Mouse (Mus musculus) forebrain, embryonic 15.5 days (tissue): ENCODE measurements around the gene Coq10b. TPM values are rescaled to one million over a fixed set of nuclear protein-coding genes. Genes with fewer than 3 reads are reported as not detected.

Experiments used
- ATAC-seq: fragments of 200-750 bp; cut with Nextera tagmentation; replicated peaks from 2 replicates; pipeline ENCODE4 v1.8.0; 2017; ENCODE audit warnings: mild to moderate bottlenecking, moderate TSS enrichment, moderate library complexity
- H3K27ac ChIP-seq: fragments of 300-500 bp; sonication (generic); replicated peaks from 2 replicates; pipeline ENCODE4 v1.5.1; 2015; ENCODE audit warnings: mild to moderate bottlenecking, inconsistent platforms
- H3K27me3 ChIP-seq: fragments of 300-500 bp; sonication (generic); 2 replicates; pipeline ENCODE4 v1.6.1; 2015; ENCODE audit warnings: inconsistent platforms
- H3K36me3 ChIP-seq: fragments of 300-500 bp; sonication (generic); 2 replicates; pipeline ENCODE4 v1.6.1; 2015; ENCODE audit warnings: mild to moderate bottlenecking, inconsistent platforms
- H3K4me1 ChIP-seq: fragments of 300-500 bp; sonication (generic); 2 replicates; pipeline ENCODE4 v1.6.1; 2015; ENCODE audit warnings: inconsistent platforms
- H3K4me2 ChIP-seq: fragments of 300-500 bp; sonication (generic); replicated peaks from 2 replicates; pipeline ENCODE4 v1.6.1; 2015; ENCODE audit warnings: mild to moderate bottlenecking, inconsistent platforms
- H3K4me3 ChIP-seq: fragments of 300-500 bp; sonication (generic); 2 replicates; pipeline ENCODE4 v1.5.1; 2015; ENCODE audit warnings: mild to moderate bottlenecking, inconsistent platforms
- H3K9ac ChIP-seq: fragments of 300-500 bp; sonication (generic); replicated peaks from 2 replicates; pipeline ENCODE4 v1.6.1; 2015; ENCODE audit warnings: mild to moderate bottlenecking, inconsistent platforms
- H3K9me3 ChIP-seq: fragments of 300-500 bp; sonication (generic); 2 replicates; pipeline ENCODE4 v1.6.1; 2016; ENCODE audit warnings: inconsistent platforms
- WGBS: fragments of 180-500 bp; shearing (Covaris S2); methylation state at CpG from one replicate; pipeline ENCODE4 v1.1.7; 2015; ENCODE audit warnings: mixed read lengths; 5-methylcytosine and 5-hydroxymethylcytosine counted together
- polyA plus RNA-seq: library from polyadenylated mRNA; unstranded; fragments of >200 nt; fragmentation: Nextera tagmentation; extraction: Ambion mirVana; gene quantifications from 2 replicates; pipeline ENCODE4 v1.2.1, GENCODE M21; 2015

Coq10b gene
- polyA plus RNA-seq, 1 experiment from 2014 or later: 36.6 TPM

DNA sequence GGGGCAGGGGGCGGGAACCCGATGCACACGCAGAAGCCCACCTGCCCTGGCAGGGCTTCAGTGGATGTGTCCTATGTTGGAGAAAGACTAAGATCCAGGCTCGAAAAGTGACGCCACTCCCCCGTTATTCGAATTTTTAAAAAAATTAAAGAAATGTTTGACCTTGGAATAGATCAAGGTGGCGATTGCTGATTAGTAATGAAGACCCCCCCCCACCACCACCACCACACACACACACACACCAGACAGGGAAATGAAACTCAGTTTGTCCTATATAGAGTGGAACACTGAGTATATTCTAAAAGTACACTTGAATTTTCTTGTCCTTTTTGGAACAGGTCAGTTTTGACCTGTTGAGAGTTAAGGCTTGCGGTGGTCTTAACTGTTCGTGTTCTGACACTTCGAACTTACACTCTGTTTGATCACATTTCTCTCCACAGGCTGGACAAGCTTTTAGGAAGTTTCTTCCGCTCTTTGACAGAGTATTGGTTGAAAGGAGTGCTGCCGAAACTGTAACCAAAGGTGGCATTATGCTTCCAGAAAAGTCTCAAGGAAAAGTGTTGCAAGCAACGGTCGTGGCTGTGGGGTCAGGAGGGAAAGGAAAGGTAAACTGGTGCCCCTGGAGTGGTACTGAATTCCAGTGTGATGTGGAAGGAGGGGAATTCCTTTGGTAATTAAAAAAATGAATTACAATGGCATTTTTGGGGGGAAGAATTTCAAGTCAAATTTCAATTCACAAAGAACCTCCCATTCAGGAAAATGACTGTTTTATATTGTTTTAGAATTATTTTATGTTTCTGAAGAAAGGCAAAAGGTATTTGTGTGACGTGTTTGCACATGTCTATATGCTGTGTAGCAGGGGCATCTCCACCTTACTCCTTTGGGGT lies 36.3 kb downstream of the Coq10b start:
- Histone ChIP-seq H3K4me2 (peak overlapping the region; percentile 91), H3K27ac (peak overlapping the region; percentile 96), H3K9ac (peak overlapping the region; percentile 99), H3K4me1 (peaks cover 42% of the 10 kb centered on the region), H3K36me3 (peaks cover 38% of the 10 kb centered on the region), H3K4me3 (peak overlapping the region; percentile 100), H3K9me3 (no peaks in the 10 kb centered on the region), H3K27me3 (no peaks in the 10 kb centered on the region)
- WGBS: 8% methylated on average over 16 of the region's 16 CpGs
- no peak for ATAC-seq

DNA sequence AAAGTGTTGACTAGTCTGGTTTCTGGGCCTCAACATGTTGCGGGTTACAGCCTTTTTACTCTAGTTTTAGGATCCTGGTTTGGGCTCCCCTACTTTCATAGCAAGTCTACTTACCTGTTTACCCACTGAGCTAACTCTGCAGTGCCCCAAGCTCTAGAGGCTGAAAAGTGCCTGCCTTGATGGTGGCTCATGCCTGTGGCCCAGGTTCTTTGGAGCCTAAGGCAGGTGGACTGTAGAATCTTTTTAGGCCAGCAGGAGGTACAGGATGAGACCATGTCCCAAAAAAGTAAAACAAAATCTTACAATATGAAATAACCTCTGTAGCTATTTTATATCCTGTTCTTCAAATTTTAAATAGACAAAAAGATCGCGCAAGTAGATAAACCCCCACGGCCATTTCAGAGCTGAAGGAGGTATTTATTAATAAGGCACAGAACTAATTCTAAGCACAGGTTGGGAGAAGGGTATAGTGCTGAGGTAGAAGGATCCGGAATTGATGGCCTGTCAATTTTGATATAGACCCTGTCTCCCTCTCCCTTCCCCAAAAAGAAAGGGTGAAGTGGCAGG lies 37.0 kb downstream of the Coq10b start:
- Histone ChIP-seq H3K9me3 (no peaks in the 10 kb centered on the region), H3K4me2 (peak overlapping the region; percentile 91), H3K4me3 (peak overlapping the region; percentile 100), H3K27me3 (no peaks in the 10 kb centered on the region), H3K27ac (no peak overlapping the region), H3K36me3 (peaks cover 33% of the 10 kb centered on the region), H3K9ac (0 out of 2 replicates have a peak overlapping the region, but pooled peaks have one; percentile 99), H3K4me1 (peaks cover 35% of the 10 kb centered on the region)
- no peak for ATAC-seq
- WGBS: 87% methylated on average over 5 of the region's 5 CpGs

DNA sequence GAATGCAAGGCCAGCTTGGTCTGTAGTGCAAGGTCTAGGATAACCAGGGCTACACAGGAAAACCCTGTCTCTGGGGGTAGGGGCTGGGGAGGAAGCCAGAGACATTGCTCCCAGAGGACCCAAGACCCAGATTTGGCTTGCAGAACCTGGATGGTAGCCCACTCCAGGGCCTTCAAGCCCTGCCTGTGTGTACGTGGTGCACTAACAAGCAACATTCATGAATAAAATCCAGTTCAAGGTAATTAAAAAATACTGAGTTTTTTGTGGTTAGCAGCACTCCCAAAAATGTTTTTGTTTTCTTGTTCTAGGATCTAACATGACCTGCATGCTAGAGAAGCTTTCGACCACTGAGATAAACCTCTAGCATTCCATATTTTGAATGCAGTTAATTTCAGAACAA lies 39.5 kb downstream of the Coq10b start:
- no peak overlapping the region for H3K4me2 ChIP-seq
- no peak overlapping the region for H3K27ac ChIP-seq
- no peak overlapping the region for H3K4me3 ChIP-seq
- H3K27me3 ChIP-seq: no peaks in the 10 kb centered on the region
- H3K9me3 ChIP-seq: no peaks in the 10 kb centered on the region
- ATAC-seq: no peak
- peaks cover 31% of the 10 kb centered on the region for H3K36me3 ChIP-seq
- no peak overlapping the region for H3K9ac ChIP-seq
- peaks cover 18% of the 10 kb centered on the region for H3K4me1 ChIP-seq
- WGBS: 87% methylated on average over 2 of the region's 2 CpGs

DNA sequence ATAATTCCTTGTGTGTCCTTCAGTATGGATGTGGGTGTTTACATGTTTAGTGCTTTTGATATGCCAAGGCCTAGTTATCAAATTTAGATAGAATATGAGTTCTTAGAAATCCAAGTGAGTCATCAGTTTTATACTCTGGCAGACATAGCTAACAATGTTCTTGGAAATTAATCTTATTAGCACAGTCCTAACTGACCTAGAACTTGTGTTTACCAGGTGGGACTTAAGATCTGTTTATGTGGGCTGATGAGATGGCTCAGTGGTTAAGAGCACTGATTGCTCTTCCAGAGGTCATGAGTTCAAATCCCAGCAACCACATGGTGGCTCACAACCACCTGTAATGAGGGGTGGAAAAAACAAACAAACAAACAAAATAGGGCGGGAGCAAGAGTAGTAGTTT lies 39.9 kb downstream of the Coq10b start:
- Histone ChIP-seq H3K27me3 (no peaks in the 10 kb centered on the region), H3K4me3 (no peak overlapping the region), H3K9ac (no peak overlapping the region), H3K36me3 (peaks cover 31% of the 10 kb centered on the region), H3K4me2 (no peak overlapping the region), H3K9me3 (no peaks in the 10 kb centered on the region), H3K4me1 (peaks cover 17% of the 10 kb centered on the region), H3K27ac (no peak overlapping the region)
- 84% methylated on average over 1 of the region's 1 CpGs for WGBS
- ATAC-seq: no peak

DNA sequence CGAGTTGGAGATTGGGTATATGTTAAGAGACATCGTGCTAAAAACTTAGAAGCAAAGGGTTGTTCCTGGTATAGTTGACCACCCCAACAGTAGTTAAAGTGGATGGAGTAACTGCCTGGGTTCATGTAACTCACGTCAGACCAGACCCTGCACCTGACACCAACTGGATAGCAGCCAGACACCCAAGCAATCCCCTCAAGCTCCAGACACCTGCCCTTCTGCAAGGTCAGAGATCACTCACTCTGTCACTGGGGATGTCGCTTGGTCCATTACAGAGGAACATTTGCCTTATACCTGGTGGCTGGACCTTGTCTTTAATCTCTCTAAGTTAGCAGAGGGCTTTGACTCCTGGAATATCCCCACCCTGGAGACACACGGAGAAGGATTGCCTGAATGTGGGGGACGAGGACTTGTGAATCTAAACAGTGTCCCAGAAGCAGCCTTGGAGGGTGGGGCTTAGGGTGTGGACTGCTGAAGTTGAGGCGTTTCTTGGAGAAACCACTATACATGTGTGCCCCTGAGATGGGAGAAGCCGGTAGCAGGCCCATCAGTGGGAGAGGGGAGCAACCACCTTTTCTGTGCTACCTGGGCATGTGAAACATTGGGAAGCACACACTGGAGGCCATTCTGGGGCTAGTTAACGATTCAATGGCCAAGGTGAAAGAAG lies 54.5 kb downstream of the Coq10b start:
- H3K36me3 ChIP-seq: no peaks in the 10 kb centered on the region
- ATAC-seq: no peak
- H3K4me2 ChIP-seq: no peak overlapping the region
- H3K9ac ChIP-seq: no peak overlapping the region
- no peaks in the 10 kb centered on the region for H3K4me1 ChIP-seq
- no peaks in the 10 kb centered on the region for H3K9me3 ChIP-seq
- H3K4me3 ChIP-seq: no peak overlapping the region
- 89% methylated on average over 9 of the region's 9 CpGs for WGBS
- no peak overlapping the region for H3K27ac ChIP-seq
- H3K27me3 ChIP-seq: no peaks in the 10 kb centered on the region

DNA sequence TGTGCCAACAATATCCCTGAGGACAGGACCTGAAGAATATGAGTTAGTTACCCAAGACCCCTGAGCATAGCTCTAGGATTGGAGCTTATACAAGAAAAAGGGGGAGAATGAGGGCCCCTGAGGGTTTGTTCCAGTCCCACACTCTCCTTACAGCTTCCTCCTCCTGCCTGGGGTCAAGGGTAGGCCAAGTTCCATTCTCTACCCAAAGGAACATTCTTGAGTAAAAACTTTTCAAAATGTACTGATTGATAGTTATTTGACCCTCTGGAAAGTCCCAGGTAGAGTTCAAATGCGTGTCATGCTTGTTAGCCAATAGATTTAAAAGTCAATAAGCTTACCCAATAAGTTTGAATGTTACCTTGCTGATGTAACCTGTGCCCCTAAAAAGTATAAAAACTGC lies 55.1 kb downstream of the Coq10b start:
- WGBS: 86% methylated on average over 1 of the region's 1 CpGs
- Histone ChIP-seq H3K4me2 (no peak overlapping the region), H3K36me3 (no peaks in the 10 kb centered on the region), H3K4me3 (no peak overlapping the region), H3K4me1 (no peaks in the 10 kb centered on the region), H3K9me3 (no peaks in the 10 kb centered on the region), H3K27me3 (no peaks in the 10 kb centered on the region), H3K9ac (no peak overlapping the region), H3K27ac (no peak overlapping the region)
- no peak for ATAC-seq

DNA sequence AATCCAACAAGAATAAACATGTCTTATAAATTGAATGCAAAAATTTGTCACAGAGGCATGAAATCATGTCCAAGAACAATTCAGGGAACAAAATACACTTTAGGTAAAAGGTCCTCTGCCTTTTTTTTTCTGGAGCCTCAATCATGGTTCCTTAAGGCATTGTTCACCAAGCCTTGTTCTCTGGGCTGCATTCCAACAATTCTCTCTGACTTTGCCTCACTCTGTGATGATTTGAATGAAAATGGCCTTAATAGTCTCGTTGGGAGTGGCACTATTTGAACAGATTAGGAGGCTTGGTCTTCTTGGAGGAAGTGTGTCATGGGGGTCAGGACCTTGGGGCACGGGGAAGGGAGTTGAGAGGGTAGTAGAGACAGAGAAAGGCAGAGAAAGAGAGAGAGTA lies 55.9 kb downstream of the Coq10b start:
- 37% methylated on average over 2 of the region's 2 CpGs for WGBS
- no peaks in the 10 kb centered on the region for H3K27me3 ChIP-seq
- no peak overlapping the region for H3K27ac ChIP-seq
- no peaks in the 10 kb centered on the region for H3K36me3 ChIP-seq
- H3K4me2 ChIP-seq: no peak overlapping the region
- H3K4me3 ChIP-seq: no peak overlapping the region
- H3K9me3 ChIP-seq: no peaks in the 10 kb centered on the region
- ATAC-seq: no peak
- H3K4me1 ChIP-seq: no peaks in the 10 kb centered on the region
- H3K9ac ChIP-seq: no peak overlapping the region

DNA sequence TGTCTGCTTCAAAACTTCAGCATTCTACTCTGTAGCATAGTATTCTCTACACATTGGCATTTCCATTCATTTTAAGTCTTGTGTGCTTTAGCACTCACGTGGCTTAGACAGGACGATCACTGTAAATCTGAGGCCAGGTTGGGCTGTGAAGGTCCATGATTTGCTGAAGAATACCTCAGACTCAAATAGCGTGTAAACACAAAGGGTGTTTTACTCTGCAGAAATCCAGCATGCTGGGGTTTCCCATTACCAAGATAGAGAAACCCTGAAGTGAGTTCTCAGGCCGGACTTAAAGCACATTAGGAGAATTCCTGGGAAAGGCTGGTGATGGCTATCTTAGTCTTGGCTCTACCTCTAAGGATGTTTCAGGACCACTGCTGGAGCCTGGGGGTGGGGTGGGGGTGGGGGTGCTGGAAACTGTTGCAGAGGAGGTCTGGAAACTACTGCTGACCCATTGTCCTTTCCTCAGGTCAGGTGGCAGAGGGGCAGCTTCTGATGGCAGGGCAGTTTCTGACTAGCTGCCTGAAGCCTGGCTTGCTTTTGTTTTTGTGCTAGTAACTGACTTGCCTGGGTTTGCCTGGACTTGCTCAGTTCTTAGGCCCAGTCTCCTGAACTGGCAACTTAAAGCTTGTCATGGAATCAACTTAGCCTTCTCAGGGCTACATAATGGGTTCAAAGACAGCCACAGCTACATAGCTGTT lies 56.6 kb downstream of the Coq10b start:
- no peak overlapping the region for H3K27ac ChIP-seq
- no peaks in the 10 kb centered on the region for H3K27me3 ChIP-seq
- H3K4me2 ChIP-seq: no peak overlapping the region
- H3K4me3 ChIP-seq: no peak overlapping the region
- H3K36me3 ChIP-seq: no peaks in the 10 kb centered on the region
- H3K9ac ChIP-seq: no peak overlapping the region
- H3K9me3 ChIP-seq: no peaks in the 10 kb centered on the region
- ATAC-seq: no peak
- no peaks in the 10 kb centered on the region for H3K4me1 ChIP-seq
- WGBS: 84% methylated on average over 4 of the region's 4 CpGs

Other genes starting within 250 kb of the Coq10b start
- gene Ankrd44, start 126.4 kb upstream of the Coq10b start, polyA plus RNA-seq: 21.5 and 24.1 TPM in 2 replicates
- 391 and 417 TPM in 2 replicates for gene Sf3b1, start 25.3 kb upstream of the Coq10b start, polyA plus RNA-seq
- 253 and 276 TPM in 2 replicates for gene Hspe1, start 35.4 kb downstream of the Coq10b start, polyA plus RNA-seq
- 291 and 296 TPM in 2 replicates for gene Hspd1, start 35.5 kb downstream of the Coq10b start, polyA plus RNA-seq
- gene Mob4, start 78.5 kb downstream of the Coq10b start, polyA plus RNA-seq: 175 and 182 TPM in 2 replicates
- 12.7 and 13.4 TPM in 2 replicates for gene Rftn2, start 174.0 kb downstream of the Coq10b start, polyA plus RNA-seq
- 4.3 and 4.4 TPM in 2 replicates for gene Mars2, start 184.4 kb downstream of the Coq10b start, polyA plus RNA-seq